Mouse (Mus musculus) stomach, embryonic 15.5 days (tissue): ENCODE results near the gene Plcb3. TPM values are rescaled to one million over a fixed set of nuclear protein-coding genes. Genes with fewer than 3 reads are reported as not detected.

Experiments
- ATAC-seq: fragments of 200-750 bp; cut with Nextera tagmentation; 2 replicates; pipeline ENCODE4 v1.8.0; 2017; ENCODE audit warnings: low read depth, moderate number of reproducible peaks, moderate TSS enrichment; ENCODE audit not compliant: insufficient read depth, low FRiP score
- H3K27ac ChIP-seq: fragments of 300-500 bp; sonication (generic); 2 replicates; pipeline ENCODE4 v1.5.1; 2015; ENCODE audit warnings: mild to moderate bottlenecking, inconsistent platforms
- H3K27me3 ChIP-seq: fragments of 300-500 bp; sonication (generic); replicated peaks from 2 replicates; pipeline ENCODE4 v1.6.1; 2015; ENCODE audit warnings: inconsistent platforms
- H3K36me3 ChIP-seq: fragments of 300-500 bp; sonication (generic); 2 replicates; pipeline ENCODE4 v1.6.1; 2015; ENCODE audit warnings: inconsistent platforms
- H3K4me1 ChIP-seq: fragments of 300-500 bp; sonication (generic); 2 replicates; pipeline ENCODE4 v1.6.1; 2015; ENCODE audit warnings: inconsistent platforms
- H3K4me2 ChIP-seq: fragments of 300-500 bp; sonication (generic); 2 replicates; pipeline ENCODE4 v1.6.1; 2015; ENCODE audit warnings: mild to moderate bottlenecking, inconsistent platforms
- H3K4me3 ChIP-seq: fragments of 300-500 bp; sonication (generic); replicated peaks from 2 replicates; pipeline ENCODE4 v1.5.1; 2015; ENCODE audit warnings: inconsistent platforms
- H3K9ac ChIP-seq: fragments of 300-500 bp; sonication (generic); 2 replicates; pipeline ENCODE4 v1.6.1; 2015; ENCODE audit warnings: inconsistent platforms
- H3K9me3 ChIP-seq: fragments of 300-500 bp; sonication (generic); 2 replicates; pipeline ENCODE4 v1.6.1; 2016; ENCODE audit warnings: inconsistent platforms
- WGBS: fragments of 180-500 bp; shearing (Covaris S2); methylation state at CpG from one replicate; pipeline ENCODE4 v1.1.7; 2015; 5-methylcytosine and 5-hydroxymethylcytosine counted together
- polyA plus RNA-seq: library from polyadenylated mRNA; unstranded; fragments of >200 nt; fragmentation: Nextera tagmentation; extraction: Ambion mirVana; gene quantifications from 2 replicates; pipeline ENCODE4 v1.2.1, GENCODE M21; 2015

Plcb3 gene
- polyA plus RNA-seq, 1 experiment from 2014 or later = 81.3 TPM

- Histone ChIP-seq H3K36me3 (peaks cover 62% of the 10 kb centered on the region), H3K4me2 (no peak overlapping the region), H3K4me1 (peaks cover 12% of the 10 kb centered on the region), H3K27ac (no peak overlapping the region), H3K9ac (no peak overlapping the region), H3K9me3 (no peaks in the 10 kb centered on the region), H3K27me3 (no peaks in the 10 kb centered on the region), H3K4me3 (no peak overlapping the region)
- ATAC-seq = no peak
- 83% methylated on average over 10 of the region's 10 CpGs for WGBS
Measured at GRCm38 (mm10) chr19:6956461-6956860, 19.8 kb downstream of the Plcb3 start.

DNA sequence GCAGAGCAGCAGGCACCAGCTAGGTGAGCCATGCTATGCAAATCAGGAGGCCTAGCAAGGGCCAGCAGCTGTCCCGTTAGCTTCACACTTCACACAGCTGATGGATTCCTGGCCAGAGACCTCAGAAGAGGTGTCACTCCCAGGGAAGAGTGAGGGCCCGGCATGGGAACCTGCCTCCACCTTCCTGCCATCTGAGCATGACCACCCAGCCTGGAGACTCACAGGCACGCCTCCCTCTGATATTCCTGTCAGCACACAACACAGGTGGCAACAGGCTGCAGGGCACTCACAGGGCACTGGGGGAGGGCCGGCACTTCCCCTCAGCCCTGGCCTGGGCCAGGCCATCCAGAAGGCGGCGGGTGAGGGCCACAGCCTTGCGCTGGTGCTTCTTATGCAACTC, 20.8 kb downstream of the Plcb3 start:
- no peak for ATAC-seq
- Histone ChIP-seq H3K36me3 (peaks cover 57% of the 10 kb centered on the region), H3K9ac (no peak overlapping the region), H3K4me1 (peaks cover 12% of the 10 kb centered on the region), H3K27ac (no peak overlapping the region), H3K9me3 (no peaks in the 10 kb centered on the region), H3K27me3 (no peaks in the 10 kb centered on the region), H3K4me3 (no peak overlapping the region), H3K4me2 (no peak overlapping the region)
- 62% methylated on average over 7 of the region's 7 CpGs for WGBS

DNA sequence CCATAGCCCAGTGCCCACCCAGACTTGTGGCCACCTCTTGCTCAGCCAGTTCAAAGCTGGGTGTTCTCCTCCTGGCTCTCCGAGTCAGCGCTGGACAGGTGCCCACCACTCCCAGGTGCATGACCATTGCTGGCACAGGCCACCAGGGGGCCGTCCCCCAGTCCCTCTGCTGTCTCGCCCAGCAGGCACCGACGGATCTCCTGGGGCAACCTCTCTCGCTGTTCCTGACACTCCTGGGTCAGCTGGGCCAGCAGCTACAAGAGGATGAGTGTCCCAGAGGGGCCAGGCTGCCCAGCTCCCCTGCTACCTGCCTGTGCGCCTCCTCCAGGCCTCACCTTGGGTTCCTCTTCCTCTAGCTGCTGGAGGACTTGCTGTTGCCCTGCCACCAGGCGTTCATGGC, 22.2 kb downstream of the Plcb3 start:
- H3K9ac ChIP-seq = no peak overlapping the region
- H3K4me2 ChIP-seq = no peak overlapping the region
- no peak overlapping the region for H3K27ac ChIP-seq
- H3K4me1 ChIP-seq = peaks cover 15% of the 10 kb centered on the region
- H3K36me3 ChIP-seq = peaks cover 45% of the 10 kb centered on the region
- ATAC-seq = no peak
- H3K4me3 ChIP-seq = no peak overlapping the region
- 49% methylated on average over 9 of the region's 9 CpGs for WGBS
- H3K27me3 ChIP-seq = no peaks in the 10 kb centered on the region
- H3K9me3 ChIP-seq = no peaks in the 10 kb centered on the region

GRCm38 (mm10) chr19:6952712-6953037, 23.6 kb downstream of the Plcb3 start:
- Histone ChIP-seq H3K36me3 (peaks cover 33% of the 10 kb centered on the region), H3K4me2 (peak overlapping the region; percentile 78), H3K4me3 (peak overlapping the region; percentile 59), H3K27me3 (no peaks in the 10 kb centered on the region), H3K9ac (peak overlapping the region; percentile 4; the same call in 1 of the 2 replicates), H3K27ac (peak overlapping the region; percentile 97), H3K9me3 (no peaks in the 10 kb centered on the region), H3K4me1 (peaks cover 15% of the 10 kb centered on the region)
- WGBS = 8% methylated on average over 3 of the region's 3 CpGs
- peak; percentile 29 for ATAC-seq

GRCm38 (mm10) chr19:6951994-6952711, 24.1 kb downstream of the Plcb3 start:
- 3% methylated on average over 31 of the region's 31 CpGs for WGBS
- H3K4me2 ChIP-seq = peak overlapping the region; percentile 78
- peak overlapping the region; percentile 4 for H3K9ac ChIP-seq
- peak overlapping the region; percentile 97 for H3K27ac ChIP-seq
- H3K4me1 ChIP-seq = peaks cover 16% of the 10 kb centered on the region
- H3K27me3 ChIP-seq = no peaks in the 10 kb centered on the region
- ATAC-seq = peak; percentile 29
- H3K36me3 ChIP-seq = peaks cover 28% of the 10 kb centered on the region
- H3K4me3 ChIP-seq = peak overlapping the region; percentile 59
- no peaks in the 10 kb centered on the region for H3K9me3 ChIP-seq

DNA sequence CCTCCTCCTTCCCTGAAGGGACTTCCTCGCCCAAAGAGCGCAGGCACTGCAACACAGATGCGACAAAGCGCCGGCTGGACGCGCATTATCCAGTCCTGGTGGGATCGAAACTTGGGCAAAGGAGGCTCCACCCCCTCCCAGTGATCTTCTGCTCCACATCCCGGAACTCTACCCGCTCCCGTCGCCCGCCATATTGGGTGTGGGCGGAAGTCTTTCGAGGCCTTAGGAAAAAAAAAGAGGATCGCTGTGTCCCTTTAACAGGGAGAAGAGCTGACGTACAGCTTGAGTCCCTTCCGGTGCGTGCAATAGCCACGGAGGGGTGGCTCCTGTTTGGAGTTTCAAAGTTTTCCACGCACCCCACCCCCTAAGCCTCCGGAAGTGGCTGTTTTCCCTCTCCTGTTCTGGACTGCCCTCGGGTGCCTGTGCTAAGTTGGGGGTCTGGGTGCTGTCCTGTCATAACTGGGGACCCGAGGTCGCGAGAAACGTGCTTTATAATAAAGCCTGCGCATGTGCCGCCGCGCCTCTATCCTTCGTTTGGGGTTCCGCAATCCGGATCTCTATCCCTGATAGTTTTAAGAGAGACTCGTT, 24.8 kb downstream of the Plcb3 start:
- H3K4me3 ChIP-seq = peak overlapping the region; percentile 59
- peak overlapping the region; percentile 97 for H3K27ac ChIP-seq
- H3K9ac ChIP-seq = peak overlapping the region; percentile 75
- no peaks in the 10 kb centered on the region for H3K9me3 ChIP-seq
- H3K4me2 ChIP-seq = peak overlapping the region; percentile 78
- no peaks in the 10 kb centered on the region for H3K27me3 ChIP-seq
- ATAC-seq = peak; percentile 72
- peaks cover 18% of the 10 kb centered on the region for H3K4me1 ChIP-seq
- peaks cover 21% of the 10 kb centered on the region for H3K36me3 ChIP-seq
- under 1% methylated on average over 35 of the region's 35 CpGs for WGBS

GRCm38 (mm10) chr19:6950613-6951153, 25.6 kb downstream of the Plcb3 start:
- Histone ChIP-seq H3K4me1 (peaks cover 18% of the 10 kb centered on the region), H3K27me3 (no peaks in the 10 kb centered on the region), H3K4me2 (peak overlapping the region; percentile 78), H3K36me3 (peaks cover 14% of the 10 kb centered on the region), H3K9me3 (no peaks in the 10 kb centered on the region), H3K4me3 (peak overlapping the region; percentile 59), H3K27ac (peak overlapping the region; percentile 97), H3K9ac (peak overlapping the region; percentile 75)
- ATAC-seq = peak; percentile 15; the same call in 1 of the 2 replicates
- under 1% methylated on average over 28 of the region's 28 CpGs for WGBS

GRCm38 (mm10) chr19:6949951-6950350, 26.3 kb downstream of the Plcb3 start:
- WGBS = 58% methylated on average over 5 of the region's 5 CpGs
- Histone ChIP-seq H3K9me3 (no peaks in the 10 kb centered on the region), H3K27ac (peak overlapping the region; percentile 97; the same call in 1 of the 2 replicates), H3K4me3 (peak overlapping the region; percentile 59), H3K36me3 (peaks cover 7% of the 10 kb centered on the region; the same call in 1 of the 2 replicates), H3K4me1 (peaks cover 18% of the 10 kb centered on the region), H3K27me3 (no peaks in the 10 kb centered on the region), H3K9ac (no peak overlapping the region), H3K4me2 (peak overlapping the region; percentile 78)
- ATAC-seq = no peak

- ATAC-seq = no peak
Measured at GRCm38 (mm10) chr19:6949532-6949931, 26.7 kb downstream of the Plcb3 start.

GRCm38 (mm10) chr19:6948186-6948585, 28.1 kb downstream of the Plcb3 start:
- Histone ChIP-seq H3K9ac (no peak overlapping the region), H3K27ac (no peak overlapping the region), H3K27me3 (no peaks in the 10 kb centered on the region), H3K4me2 (no peak overlapping the region), H3K4me3 (no peak overlapping the region), H3K36me3 (no peaks in the 10 kb centered on the region), H3K4me1 (peaks cover 20% of the 10 kb centered on the region), H3K9me3 (no peaks in the 10 kb centered on the region)
- ATAC-seq = no peak
- 84% methylated on average over 4 of the region's 4 CpGs for WGBS

More at GRCm38 (mm10) chr19:6949532-6949931, 26.7 kb downstream of the Plcb3 start:
- WGBS = 80% methylated on average over 5 of the region's 5 CpGs
- H3K4me1 ChIP-seq = peaks cover 18% of the 10 kb centered on the region
- H3K36me3 ChIP-seq = 0 out of 2 replicates have a peak, but pooled peaks cover 4% of the 10 kb centered on the region
- no peaks in the 10 kb centered on the region for H3K27me3 ChIP-seq
- no peak overlapping the region for H3K9ac ChIP-seq
- H3K4me2 ChIP-seq = 0 out of 2 replicates have a peak overlapping the region, but pooled peaks have one; percentile 78
- no peak overlapping the region for H3K27ac ChIP-seq
- H3K4me3 ChIP-seq = no peak overlapping the region
- H3K9me3 ChIP-seq = no peaks in the 10 kb centered on the region

GRCm38 (mm10) chr19:6947742-6948141, 28.5 kb downstream of the Plcb3 start:
- Histone ChIP-seq H3K9ac (no peak overlapping the region), H3K27me3 (no peaks in the 10 kb centered on the region), H3K9me3 (no peaks in the 10 kb centered on the region), H3K4me2 (no peak overlapping the region), H3K27ac (no peak overlapping the region), H3K4me3 (no peak overlapping the region), H3K4me1 (peaks cover 20% of the 10 kb centered on the region), H3K36me3 (no peaks in the 10 kb centered on the region)
- WGBS = 54% methylated on average over 4 of the region's 4 CpGs
- ATAC-seq = no peak

DNA sequence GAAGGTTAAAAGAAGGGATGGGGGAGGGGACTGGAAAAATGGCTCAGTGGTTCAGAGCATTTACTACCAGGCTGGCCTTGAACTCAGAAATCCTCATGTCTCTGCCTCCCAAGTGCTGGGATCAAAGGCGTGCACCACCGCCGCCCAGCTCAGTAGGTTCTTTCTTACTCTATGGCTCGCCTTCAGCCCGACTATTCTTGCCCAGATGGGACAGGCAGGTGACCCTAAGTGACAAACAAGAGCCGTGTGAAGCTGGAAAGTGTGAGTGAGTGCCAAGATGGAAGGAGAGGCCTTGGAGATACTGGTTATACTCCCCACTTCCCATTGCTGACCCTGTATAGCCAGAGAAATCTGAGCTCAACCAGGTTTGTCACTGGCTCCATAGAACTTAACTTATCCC, 32.6 kb downstream of the Plcb3 start:
- H3K4me1 ChIP-seq = peaks cover 27% of the 10 kb centered on the region
- no peak overlapping the region for H3K4me3 ChIP-seq
- no peak overlapping the region for H3K4me2 ChIP-seq
- no peak for ATAC-seq
- no peaks in the 10 kb centered on the region for H3K36me3 ChIP-seq
- H3K27ac ChIP-seq = no peak overlapping the region
- no peak overlapping the region for H3K9ac ChIP-seq
- 94% methylated on average over 6 of the region's 6 CpGs for WGBS
- H3K27me3 ChIP-seq = no peaks in the 10 kb centered on the region
- H3K9me3 ChIP-seq = no peaks in the 10 kb centered on the region
